21 mouse cellular contexts compared by ENCODE assay signal in genomic region chr11:119918521-119918920, GRCm38 (mm10). TPM values are rescaled to one million over a fixed set of nuclear protein-coding genes. Genes with fewer than 3 reads are reported as not detected.
DNase-seq lines count a peak whose midpoint lies in the region; TF ChIP-seq lines count a peak whose summit lies in the region.
"Had no signal": no experiment of that assay in that cellular context is flagged by ENCODE, and none has a peak within 500 bp of the region (broad histone marks: within the 10 kb centered on the region; RNA-seq: fewer than 3 reads in every experiment).

No protein-coding gene starts in this region.

- H3K36me3 ChIP-seq in kidney, adult 2 months (ENCODE audit: control insufficient read depth, insufficient read depth, low read length): peaks cover 1% of the 10 kb centered on the region; the same call in 1 of the 2 replicates

- intact Hi-C loops in gastrocnemius, postnatal 14 days (cut with DNase I; ENCODE audit: low total_unique reads): no loop called here

- no peak for TF ChIP-seq CTCF in kidney, adult 2 months (conservative IDR thresholded peaks at IDR 0.05; ENCODE audit: insufficient read depth, insufficient read length, low read depth, low read length)

- no peak overlapping the region for H3K27ac ChIP-seq in kidney, adult 2 months (ENCODE audit: insufficient read depth, low read depth, low read length)
- H3K27ac ChIP-seq: forebrain, embryonic 10.5 days; forebrain, embryonic 13.5 days; gastrocnemius, adult 2 months; heart, embryonic 15.5 days; hindbrain, embryonic 10.5 days; hindbrain, embryonic 14.5 days had no signal

- no peak for TF ChIP-seq POLR2A in kidney, adult 2 months (IDR thresholded peaks at IDR 0.05; ENCODE audit: low read depth, low read length)

- peak; percentile 15 for DNase-seq in gastrocnemius, postnatal 14 days
- no peak for DNase-seq in gastrocnemius, adult 18-20 months (ENCODE audit: low spot score)
- DNase-seq in kidney, adult 2 months: peak; percentile 63
- no peak for DNase-seq in kidney, postnatal 10 days
- DNase-seq in kidney, postnatal 36 days: peak; percentile 49 to 62
- no peak for DNase-seq in kidney, adult 18-20 months
- DNase-seq in layer of hippocampus, adult 9-10 months (ENCODE audit: low spot score): no peak
- DNase-seq: adrenal gland, postnatal 36 days; cerebellum, adult 18-20 months; cerebellum, adult 9-10 months; cerebellum, postnatal 14 days; gastrocnemius, adult 2 months; gastrocnemius, postnatal 25 days; heart, adult 18-20 months; heart, postnatal 36 days had no signal

- H3K4me1 ChIP-seq in kidney, adult 2 months (ENCODE audit: control insufficient read depth, insufficient read depth, low read length): peaks cover 30% of the 10 kb centered on the region

- WGBS in kidney, adult 2 months: 76% methylated on average over 7 of the region's 7 CpGs

- no peak overlapping the region for H3K4me3 ChIP-seq in kidney, adult 2 months (ENCODE audit: insufficient read depth, low read depth, low read length)
- H3K4me3 ChIP-seq: forebrain, embryonic 10.5 days; forebrain, embryonic 13.5 days; gastrocnemius, adult 2 months; heart, embryonic 12.5 days; heart, embryonic 15.5 days; hindbrain, embryonic 10.5 days had no signal

- H3K27me3 ChIP-seq in kidney, adult 2 months (replicated peaks; ENCODE audit: control insufficient read depth, insufficient read depth, low read length): no peaks in the 10 kb centered on the region
- H3K27me3 ChIP-seq: forebrain, embryonic 13.5 days; heart, embryonic 12.5 days; heart, embryonic 15.5 days had no signal

RNA-seq across cellular contexts. Expression of gene Chmp6, which starts 5.3 kb away (rescaled TPM):
- 10 to 100 TPM; 22.7 to 25.2 TPM for total RNA-seq in gastrocnemius, postnatal 14 days (2021)
- total RNA-seq in gastrocnemius, adult 18-20 months (2021): 10 to 100 TPM; 32.7 to 33.3 TPM
- polyA plus RNA-seq in kidney, adult 2 months (2012; rRNA removed): 97.2 and 106 TPM in 2 replicates

RNA-seq across cellular contexts. Expression of gene Baiap2, which starts 24.0 kb away (rescaled TPM):
- total RNA-seq in gastrocnemius, postnatal 14 days (2021): 1 to 10 TPM; 3.4 to 3.9 TPM
- total RNA-seq in gastrocnemius, adult 18-20 months (2021): 1 to 10 TPM; 1.1 to 1.9 TPM
- polyA plus RNA-seq in kidney, adult 2 months (2012; rRNA removed): 78.1 and 88.4 TPM in 2 replicates

Comparison
In these comparisons a context has a peak if more than half of its experiments do, and no peak if none do; other contexts are left out.
1. DNase-seq: peak in gastrocnemius, postnatal 14 days (single experiment), kidney, adult 2 months (single experiment) and kidney, postnatal 36 days (2 of 2); none in gastrocnemius, adult 18-20 months (single experiment), kidney, postnatal 10 days (single experiment), kidney, adult 18-20 months (single experiment) and layer of hippocampus, adult 9-10 months (single experiment).